Mouse (Mus musculus) liver, embryonic 16.5 days (tissue): ENCODE measurements at regions not wholly inside any gene's neighbourhood (a gene's known extent, or its start where the extent isn't known, plus 50 kb on each side); places are given as distances from the start of the nearest gene placed in this dataset.

Source experiments
- ATAC-seq: fragments of 200-750 bp; cut with Nextera tagmentation; 2 replicates; pipeline ENCODE4 v1.8.0; 2017; ENCODE audit warnings: low read depth, mild to moderate bottlenecking, moderate number of reproducible peaks, moderate library complexity
- H3K27ac ChIP-seq: fragments of 300-500 bp; sonication (generic); 2 replicates; pipeline ENCODE4 v1.5.1; 2014; ENCODE audit warnings: mild to moderate bottlenecking, low read length
- H3K27me3 ChIP-seq: fragments of 300-500 bp; sonication (generic); 2 replicates; pipeline ENCODE4 v1.6.1; 2014; ENCODE audit warnings: low read depth, low read length, mixed read lengths; ENCODE audit not compliant: control insufficient read depth, insufficient read depth
- H3K36me3 ChIP-seq: fragments of 300-500 bp; sonication (generic); 2 replicates; pipeline ENCODE4 v1.6.1; 2014; ENCODE audit warnings: mild to moderate bottlenecking; ENCODE audit not compliant: control insufficient read depth, insufficient read depth
- H3K4me1 ChIP-seq: fragments of 300-500 bp; sonication (generic); 2 replicates; pipeline ENCODE4 v1.6.1; 2014; ENCODE audit warnings: low read depth, low read length, mixed read lengths; ENCODE audit not compliant: control insufficient read depth
- H3K4me2 ChIP-seq: fragments of 300-500 bp; sonication (generic); 2 replicates; pipeline ENCODE4 v1.6.1; 2014; ENCODE audit warnings: low read depth, low read length, mixed read lengths
- H3K4me3 ChIP-seq: fragments of 300-500 bp; sonication (generic); 2 replicates; pipeline ENCODE4 v1.5.1; 2014; ENCODE audit warnings: low read depth, mild to moderate bottlenecking, low read length
- H3K9ac ChIP-seq: fragments of 300-500 bp; sonication (generic); 2 replicates; pipeline ENCODE4 v1.6.1; 2014; ENCODE audit warnings: low read depth, low read length
- H3K9me3 ChIP-seq: fragments of 300-500 bp; sonication (generic); replicated peaks from 2 replicates; pipeline ENCODE4 v1.6.1; 2016; ENCODE audit warnings: low read length; ENCODE audit not compliant: control insufficient read depth
- WGBS: fragments of 180-500 bp; shearing (Covaris S2); extraction: QIAGEN DNeasy Blood & Tissue Kit; methylation state at CpG from one replicate; pipeline ENCODE4 v1.1.7; 2014; ENCODE audit not compliant: insufficient replicate concordance; 5-methylcytosine and 5-hydroxymethylcytosine counted together

DNA sequence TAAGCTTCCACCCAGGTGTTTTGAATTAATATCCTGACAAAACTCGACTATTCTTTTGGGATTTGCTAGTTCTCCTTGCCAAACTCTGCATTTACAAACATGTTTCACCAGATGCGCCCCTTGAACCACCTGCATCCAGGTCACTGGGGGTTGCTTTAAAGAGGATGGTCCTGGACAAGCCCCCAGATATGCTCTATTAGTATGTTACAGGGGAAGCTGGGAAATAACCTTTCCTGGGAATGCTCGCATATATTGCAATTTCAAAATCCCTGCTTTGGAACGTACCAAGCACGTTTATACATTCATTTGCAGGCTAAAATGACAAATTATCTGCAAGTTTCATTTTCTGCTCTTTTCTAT lies 205.2 kb upstream of the Xrcc4 start:
- H3K4me2 ChIP-seq, result no peak overlapping the region
- 62% methylated on average over 5 of the region's 5 CpGs for WGBS
- no peak overlapping the region for H3K9ac ChIP-seq
- H3K4me3 ChIP-seq, result no peak overlapping the region
- H3K36me3 ChIP-seq, result no peaks in the 10 kb centered on the region
- H3K27ac ChIP-seq, result no peak overlapping the region
- no peaks in the 10 kb centered on the region for H3K9me3 ChIP-seq
- H3K27me3 ChIP-seq, result no peaks in the 10 kb centered on the region
- H3K4me1 ChIP-seq, result no peaks in the 10 kb centered on the region
- no peak for ATAC-seq

DNA sequence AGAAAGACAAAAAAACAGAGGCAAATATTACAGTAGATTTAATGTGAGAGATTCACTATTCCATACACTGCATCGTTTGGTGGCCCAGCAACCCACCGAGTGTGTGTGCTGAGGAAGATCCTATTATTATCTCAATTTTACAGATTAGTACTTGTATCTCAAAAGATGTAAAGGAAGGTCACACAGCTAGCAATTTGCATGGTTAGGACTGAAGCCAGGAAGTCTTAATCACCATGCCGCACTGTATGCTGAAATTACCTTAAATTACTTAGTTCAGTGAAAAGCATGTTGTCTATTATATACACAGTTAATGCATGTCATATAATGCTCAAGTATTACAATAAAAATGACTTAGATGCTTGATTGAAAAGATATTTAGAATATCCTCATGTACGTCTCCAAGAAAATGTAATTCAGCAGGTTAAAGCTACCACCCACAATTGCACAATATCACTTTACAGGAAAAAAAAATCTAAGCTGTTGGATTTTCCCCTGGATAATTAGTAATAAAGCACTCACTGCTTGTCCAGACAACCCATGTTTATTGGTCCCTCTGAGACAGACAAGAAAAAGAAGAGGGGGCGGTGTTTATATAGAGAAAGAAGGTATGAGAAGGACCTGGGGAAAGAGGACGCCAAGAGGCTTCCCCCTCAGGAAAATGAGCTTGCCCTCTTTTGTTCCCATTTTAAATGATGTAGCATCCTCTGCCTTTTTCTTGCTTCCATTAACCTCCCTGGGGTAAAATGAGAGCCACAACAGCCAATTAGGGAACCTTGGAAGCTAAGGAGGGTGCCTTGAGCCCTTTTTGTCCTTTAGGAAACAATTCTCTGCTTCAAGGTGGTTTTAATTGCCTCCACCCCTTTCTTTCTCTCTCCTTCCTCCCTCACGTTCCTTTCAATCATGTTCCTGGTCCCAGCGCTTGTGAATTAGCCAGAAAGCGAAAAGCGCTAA lies 204.6 kb upstream of the Xrcc4 start:
- no peak overlapping the region for H3K9ac ChIP-seq
- no peaks in the 10 kb centered on the region for H3K36me3 ChIP-seq
- no peaks in the 10 kb centered on the region for H3K27me3 ChIP-seq
- H3K4me3 ChIP-seq, result no peak overlapping the region
- H3K4me2 ChIP-seq, result no peak overlapping the region
- no peaks in the 10 kb centered on the region for H3K4me1 ChIP-seq
- no peaks in the 10 kb centered on the region for H3K9me3 ChIP-seq
- no peak overlapping the region for H3K27ac ChIP-seq
- 62% methylated on average over 10 of the region's 10 CpGs for WGBS
- ATAC-seq, result no peak

DNA sequence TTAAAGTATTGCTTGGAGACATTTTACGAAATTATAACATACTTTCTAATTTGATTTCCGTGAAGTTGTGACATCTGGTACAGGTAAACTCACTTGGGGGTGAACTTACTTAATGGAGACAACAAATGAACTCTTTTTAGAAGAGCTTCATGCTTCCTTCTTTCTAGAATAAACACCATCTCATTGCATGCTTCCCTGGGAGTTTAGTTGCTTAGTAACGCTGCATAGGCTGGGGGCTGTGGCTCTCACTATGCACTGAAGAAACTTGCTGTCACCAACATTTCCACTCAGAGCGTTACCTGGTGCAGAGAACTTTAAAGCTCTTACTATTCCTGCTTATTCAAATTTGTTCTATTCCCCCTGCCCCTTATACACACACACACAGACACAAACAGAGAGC lies 203.5 kb upstream of the Xrcc4 start:
- Histone ChIP-seq H3K27ac (no peak overlapping the region), H3K36me3 (no peaks in the 10 kb centered on the region), H3K4me2 (no peak overlapping the region), H3K4me3 (no peak overlapping the region), H3K9me3 (no peaks in the 10 kb centered on the region), H3K9ac (no peak overlapping the region), H3K4me1 (no peaks in the 10 kb centered on the region), H3K27me3 (no peaks in the 10 kb centered on the region)
- ATAC-seq, result no peak
- WGBS, result 56% methylated on average over 4 of the region's 4 CpGs

DNA sequence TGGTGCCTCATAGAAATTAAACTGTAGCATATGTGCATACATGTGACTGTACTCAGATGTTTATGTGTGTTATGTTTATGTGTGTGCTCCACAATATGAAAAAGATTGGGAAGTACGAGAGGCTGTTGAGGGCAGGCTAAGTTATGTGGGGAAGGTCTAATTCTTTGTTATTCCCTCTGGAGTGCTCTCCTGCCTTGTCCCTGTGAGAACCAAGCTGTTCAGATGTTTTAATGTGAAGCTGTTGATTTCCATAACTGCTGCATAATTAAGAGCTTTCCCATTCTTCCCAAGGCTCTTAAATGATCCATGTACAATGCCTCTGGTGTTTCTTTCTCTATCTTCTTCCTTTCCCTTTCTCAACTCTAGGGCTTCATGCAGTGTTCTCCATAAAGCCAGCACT lies 202.7 kb upstream of the Xrcc4 start:
- 76% methylated on average over 1 of the region's 1 CpGs for WGBS
- no peak for ATAC-seq

DNA sequence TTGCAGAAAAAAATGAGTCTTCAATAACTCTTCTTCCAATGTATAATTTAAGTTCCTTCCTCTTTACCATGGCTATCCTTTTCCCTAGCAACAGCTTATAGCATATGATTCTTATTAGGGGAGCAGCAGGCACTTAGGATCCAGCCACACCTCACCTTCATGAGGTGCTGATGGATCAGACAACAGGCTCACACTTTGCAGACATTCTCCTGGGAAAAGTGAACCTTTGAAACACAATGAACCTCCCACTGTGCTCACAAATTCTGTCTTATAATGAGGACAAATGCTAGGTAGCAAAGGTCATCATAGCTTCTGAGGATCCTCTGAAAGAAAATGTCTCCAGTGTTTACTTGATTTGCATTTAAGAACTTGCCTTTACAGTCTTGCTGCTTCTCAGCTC lies 191.6 kb upstream of the Xrcc4 start:
- ATAC-seq, result no peak
- Histone ChIP-seq H3K4me1 (no peaks in the 10 kb centered on the region), H3K36me3 (no peaks in the 10 kb centered on the region), H3K9ac (no peak overlapping the region), H3K9me3 (no peaks in the 10 kb centered on the region), H3K4me2 (no peak overlapping the region), H3K27ac (no peak overlapping the region), H3K4me3 (no peak overlapping the region), H3K27me3 (no peaks in the 10 kb centered on the region)

More for the DNA sequence above, 202.7 kb upstream of the Xrcc4 start:
- Histone ChIP-seq H3K27me3 (no peaks in the 10 kb centered on the region), H3K4me3 (no peak overlapping the region), H3K9me3 (no peaks in the 10 kb centered on the region), H3K9ac (no peak overlapping the region), H3K27ac (no peak overlapping the region), H3K36me3 (no peaks in the 10 kb centered on the region), H3K4me2 (no peak overlapping the region), H3K4me1 (no peaks in the 10 kb centered on the region)

DNA sequence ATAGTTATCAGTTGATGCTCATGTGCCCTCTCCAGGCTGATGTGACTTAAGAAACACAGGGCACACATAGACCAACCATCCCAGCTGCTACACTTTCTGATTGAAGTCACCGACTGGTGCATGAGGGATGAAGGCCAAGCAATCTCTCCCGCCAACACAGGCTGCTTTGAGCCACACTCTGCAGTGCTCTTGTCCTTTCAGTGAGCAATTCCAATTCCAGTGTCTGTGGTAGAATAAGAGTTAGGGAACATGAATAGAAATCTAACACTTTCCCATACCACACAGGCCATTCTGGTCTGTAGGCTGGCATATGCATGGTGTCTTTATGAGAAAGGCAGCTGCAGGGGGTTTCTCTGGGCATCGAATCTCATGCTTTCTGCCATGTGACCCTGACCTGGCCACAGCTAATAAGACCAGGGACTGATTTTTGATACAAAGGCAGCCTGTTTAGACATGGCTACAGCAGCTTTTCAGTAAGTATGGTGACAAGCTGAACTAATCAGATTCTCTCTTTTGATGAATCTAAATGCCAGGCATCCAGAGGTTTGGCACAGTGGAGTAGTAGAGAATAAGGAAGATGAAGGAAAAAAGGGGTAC lies 190.5 kb upstream of the Xrcc4 start:
- WGBS, result 59% methylated on average over 3 of the region's 3 CpGs
- no peak for ATAC-seq

DNA sequence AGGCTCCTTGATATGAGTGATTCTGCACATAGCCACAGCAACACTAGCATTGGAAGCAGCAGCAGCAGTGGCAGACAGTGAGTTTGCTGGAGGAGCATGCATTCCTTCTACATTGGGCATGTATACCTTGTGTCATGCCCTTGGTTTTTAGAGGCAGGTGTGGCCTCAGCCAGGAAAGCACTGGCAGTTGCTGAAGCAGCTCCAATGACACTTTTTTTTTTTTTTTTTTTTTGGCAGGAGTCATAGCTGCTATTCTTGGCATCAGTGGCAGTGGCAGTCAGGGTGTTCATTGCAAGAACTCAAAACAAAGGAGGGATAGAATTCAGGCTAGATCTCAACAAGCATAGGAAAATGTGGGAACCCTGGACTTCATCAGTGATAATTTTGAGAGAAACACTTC lies 189.9 kb upstream of the Xrcc4 start:
- no peak overlapping the region for H3K9ac ChIP-seq
- no peaks in the 10 kb centered on the region for H3K9me3 ChIP-seq
- no peak overlapping the region for H3K27ac ChIP-seq
- H3K4me1 ChIP-seq, result no peaks in the 10 kb centered on the region
- ATAC-seq, result no peak
- no peak overlapping the region for H3K4me3 ChIP-seq
- H3K27me3 ChIP-seq, result no peaks in the 10 kb centered on the region
- no peaks in the 10 kb centered on the region for H3K36me3 ChIP-seq
- H3K4me2 ChIP-seq, result no peak overlapping the region

More for the DNA sequence above, 190.5 kb upstream of the Xrcc4 start:
- Histone ChIP-seq H3K27me3 (no peaks in the 10 kb centered on the region), H3K36me3 (no peaks in the 10 kb centered on the region), H3K4me1 (no peaks in the 10 kb centered on the region), H3K9me3 (no peaks in the 10 kb centered on the region), H3K9ac (no peak overlapping the region), H3K4me2 (no peak overlapping the region), H3K4me3 (no peak overlapping the region), H3K27ac (no peak overlapping the region)

DNA sequence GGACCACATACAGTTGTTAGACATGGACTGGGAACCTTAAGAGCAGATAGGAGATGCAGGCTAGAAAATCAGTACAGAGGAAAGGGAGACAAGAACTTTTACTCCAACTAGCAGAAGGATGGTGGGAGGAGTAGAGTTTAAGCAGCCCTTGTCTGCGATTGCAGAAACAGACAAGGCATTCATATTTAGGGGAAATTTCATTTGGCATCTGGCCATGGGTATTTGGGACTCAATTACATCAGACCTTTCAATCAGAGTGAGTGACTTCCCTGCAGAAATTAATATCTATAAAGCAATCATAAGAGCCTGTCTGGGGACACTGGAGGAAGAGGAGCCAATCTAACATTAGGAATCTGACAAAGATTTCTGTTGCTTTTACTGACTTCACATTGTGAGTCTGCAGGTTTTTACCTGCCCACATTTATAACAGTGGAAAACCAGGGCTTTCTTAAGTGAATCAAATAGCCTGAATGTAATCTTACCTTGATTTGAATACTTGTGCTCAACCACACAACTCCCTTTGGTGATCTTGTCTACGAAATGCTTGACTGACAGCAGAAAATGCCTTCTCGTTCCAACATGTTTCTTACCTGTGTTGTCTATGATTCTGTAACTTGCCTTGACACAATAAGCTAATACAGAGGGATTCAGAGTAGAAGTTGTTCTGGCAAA lies 169.8 kb upstream of the Xrcc4 start:
- no peak overlapping the region for H3K4me3 ChIP-seq
- no peaks in the 10 kb centered on the region for H3K4me1 ChIP-seq
- WGBS, result 57% methylated on average over 3 of the region's 3 CpGs
- H3K9me3 ChIP-seq, result no peaks in the 10 kb centered on the region
- no peak overlapping the region for H3K27ac ChIP-seq
- H3K27me3 ChIP-seq, result no peaks in the 10 kb centered on the region
- no peaks in the 10 kb centered on the region for H3K36me3 ChIP-seq
- no peak for ATAC-seq
- H3K9ac ChIP-seq, result no peak overlapping the region
- no peak overlapping the region for H3K4me2 ChIP-seq

DNA sequence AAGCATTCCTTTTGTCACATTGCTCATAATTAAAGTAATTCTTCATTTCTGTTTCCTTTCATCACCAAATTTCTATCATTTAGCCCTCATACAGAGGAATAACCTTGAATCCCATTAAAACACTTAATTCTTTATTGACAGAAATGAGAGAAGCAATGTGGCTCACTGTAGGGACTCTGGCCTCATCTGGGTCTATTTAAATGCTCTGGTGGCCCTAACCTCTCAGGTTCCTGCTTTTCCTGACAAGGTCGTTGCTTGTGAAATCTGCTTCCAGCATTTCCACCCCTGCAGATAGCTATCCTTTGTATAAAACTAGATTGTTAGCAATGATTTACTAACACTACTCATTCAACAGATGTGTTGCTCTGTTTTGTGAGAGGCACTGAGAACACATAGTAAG lies 163.6 kb upstream of the Xrcc4 start:
- no peak for ATAC-seq
- H3K4me1 ChIP-seq, result no peaks in the 10 kb centered on the region
- 9% methylated on average over 1 of the region's 1 CpGs for WGBS

More for the DNA sequence above, 163.6 kb upstream of the Xrcc4 start:
- Histone ChIP-seq H3K27me3 (no peaks in the 10 kb centered on the region), H3K9me3 (no peaks in the 10 kb centered on the region), H3K27ac (no peak overlapping the region), H3K9ac (no peak overlapping the region), H3K4me2 (no peak overlapping the region), H3K36me3 (no peaks in the 10 kb centered on the region), H3K4me3 (no peak overlapping the region)
